Mouse (Mus musculus) heart, postnatal 0 days (tissue): ENCODE results near the gene Bcan. TPM values are rescaled to one million over a fixed set of nuclear protein-coding genes. Genes with fewer than 3 reads are reported as not detected.

Experiments used
- ATAC-seq: fragments of 200-750 bp; cut with Nextera tagmentation; 2 replicates; pipeline ENCODE4 v1.8.0; 2017; ENCODE audit warnings: low read depth, moderate number of reproducible peaks, moderate library complexity; ENCODE audit not compliant: insufficient read depth
- DNase-seq: peaks from one replicate; pipeline ENCODE4 v3.0.0-alpha.2; 2016; ENCODE audit warnings: low spot score
- H3K27ac ChIP-seq: fragments of 300-500 bp; sonication (generic); 2 replicates; pipeline ENCODE4 v1.5.1; 2014; ENCODE audit warnings: low read depth, mild to moderate bottlenecking
- H3K27me3 ChIP-seq: fragments of 300-500 bp; sonication (generic); 2 replicates; pipeline ENCODE4 v1.6.1; 2014; ENCODE audit warnings: low read length, mixed read lengths; ENCODE audit not compliant: control insufficient read depth, insufficient read depth
- H3K36me3 ChIP-seq: fragments of 300-500 bp; sonication (generic); replicated peaks from 2 replicates; pipeline ENCODE4 v1.6.1; 2014; ENCODE audit warnings: low read length, mixed read lengths; ENCODE audit not compliant: control insufficient read depth, insufficient read depth
- H3K4me1 ChIP-seq: fragments of 300-500 bp; sonication (generic); 2 replicates; pipeline ENCODE4 v1.6.1; 2014; ENCODE audit warnings: antibody characterized with exemption; ENCODE audit not compliant: control insufficient read depth, insufficient read depth
- H3K4me2 ChIP-seq: fragments of 300-500 bp; sonication (generic); 2 replicates; pipeline ENCODE4 v1.6.1; 2014; ENCODE audit warnings: low read depth, mild to moderate bottlenecking, low read length, moderate library complexity
- H3K4me3 ChIP-seq: fragments of 300-500 bp; sonication (generic); 2 replicates; pipeline ENCODE4 v1.5.1; 2014; ENCODE audit warnings: low read depth, low read length
- H3K9ac ChIP-seq: fragments of 300-500 bp; sonication (generic); replicated peaks from 2 replicates; pipeline ENCODE4 v1.6.1; 2014; ENCODE audit warnings: low read depth, low read length, mixed read lengths
- H3K9me3 ChIP-seq: fragments of 300-500 bp; sonication (generic); replicated peaks from 2 replicates; pipeline ENCODE4 v1.6.1; 2016; ENCODE audit warnings: low read length; ENCODE audit not compliant: control insufficient read depth
- CTCF ChIP-seq: IDR thresholded peaks from 2 replicates; pipeline ENCODE4 v1.5.1; 2016; ENCODE audit warnings: antibody characterized with exemption, control low read depth, low read depth
- EP300 ChIP-seq: IDR thresholded peaks from 2 replicates; pipeline ENCODE4 v1.6.1; 2016; ENCODE audit warnings: antibody characterized with exemption, low read depth
- WGBS: fragments of 180-500 bp; shearing (Covaris S2); extraction: QIAGEN DNeasy Blood & Tissue Kit; methylation state at CpG from one replicate; pipeline ENCODE4 v1.1.7; 2014; 5-methylcytosine and 5-hydroxymethylcytosine counted together
- polyA plus RNA-seq: library from polyadenylated mRNA; unstranded; fragments of >200 nt; fragmentation: Nextera tagmentation; extraction: Ambion mirVana; gene quantifications from 2 replicates; pipeline ENCODE4 v1.2.1, GENCODE M21; 2015
- total RNA-seq: library from RNA; depleted of rRNA; stranded (reverse); fragments of >200 nt; gene quantifications from 2 replicates; pipeline ENCODE4 v1.2.3, GENCODE M21; 2014; ENCODE audit warnings: low replicate concordance; rRNA removed

Gene Bcan
- total RNA-seq (not detected in 2 replicates), polyA plus RNA-seq (0.04 TPM in 1 of 2 replicates, not detected in the other)

DNA sequence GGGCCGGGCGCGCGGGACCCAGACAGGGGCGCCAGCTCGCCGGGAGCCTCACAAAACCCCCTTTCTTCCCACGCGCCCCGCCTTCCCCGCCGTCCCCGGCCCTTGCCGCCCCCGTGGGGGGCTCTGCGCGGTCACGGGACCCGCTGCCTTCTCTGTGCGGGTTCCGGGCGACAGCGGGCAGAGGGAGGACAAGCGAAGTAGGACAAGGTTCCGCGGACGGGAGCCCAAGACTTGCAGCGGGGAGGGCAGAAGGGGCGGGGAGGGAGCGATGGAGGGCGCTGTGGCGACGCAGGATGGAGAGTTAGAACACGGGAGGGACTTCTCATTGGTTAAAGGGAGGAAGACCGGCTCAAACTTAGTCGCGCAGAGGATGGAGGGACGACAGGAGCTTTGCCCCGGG, at the start of gene Bcan:
Gene Bcan, minus strand, starts transcription at position 50 of the 400 bp plus-strand sequence.
- no peak for TF ChIP-seq CTCF
- TF ChIP-seq EP300: no peak
- ATAC-seq: no peak
- Histone ChIP-seq H3K36me3 (no peaks in the 10 kb centered on the region), H3K27me3 (peaks cover 87% of the 10 kb centered on the region), H3K4me1 (peaks cover 9% of the 10 kb centered on the region), H3K27ac (no peak within 1 kb of the TSS), H3K4me2 (peak within 1 kb of the TSS; percentile 58), H3K9ac (no peak within 1 kb of the TSS), H3K9me3 (no peaks in the 10 kb centered on the region), H3K4me3 (peak within 1 kb of the TSS; percentile 45)
- 2% methylated on average over 38 of the region's 39 CpGs for WGBS
- no peak for DNase-seq

DNA sequence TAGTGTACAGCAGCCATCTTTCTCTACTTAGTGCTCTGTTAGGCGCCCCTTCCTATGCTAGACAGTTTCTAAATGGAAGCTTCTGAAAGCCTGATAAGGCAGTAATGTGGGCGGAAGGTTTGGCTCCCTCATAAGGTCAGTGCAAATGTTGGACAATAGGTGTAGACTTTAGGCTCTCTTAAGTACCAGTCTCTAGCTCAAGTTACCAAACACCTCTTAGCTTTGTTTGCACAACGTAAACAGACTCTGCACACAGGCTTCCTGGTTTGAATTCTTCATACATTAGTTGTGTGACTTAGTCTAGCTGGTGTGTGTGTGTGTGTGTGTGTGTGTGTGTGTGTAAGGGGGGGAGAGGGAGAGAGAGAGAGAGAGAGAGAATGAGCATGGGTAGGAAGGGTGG, 49.5 kb upstream of the Bcan start:
- Histone ChIP-seq H3K27ac (no peak overlapping the region), H3K36me3 (peaks cover 23% of the 10 kb centered on the region)
- ATAC-seq: no peak

DNA sequence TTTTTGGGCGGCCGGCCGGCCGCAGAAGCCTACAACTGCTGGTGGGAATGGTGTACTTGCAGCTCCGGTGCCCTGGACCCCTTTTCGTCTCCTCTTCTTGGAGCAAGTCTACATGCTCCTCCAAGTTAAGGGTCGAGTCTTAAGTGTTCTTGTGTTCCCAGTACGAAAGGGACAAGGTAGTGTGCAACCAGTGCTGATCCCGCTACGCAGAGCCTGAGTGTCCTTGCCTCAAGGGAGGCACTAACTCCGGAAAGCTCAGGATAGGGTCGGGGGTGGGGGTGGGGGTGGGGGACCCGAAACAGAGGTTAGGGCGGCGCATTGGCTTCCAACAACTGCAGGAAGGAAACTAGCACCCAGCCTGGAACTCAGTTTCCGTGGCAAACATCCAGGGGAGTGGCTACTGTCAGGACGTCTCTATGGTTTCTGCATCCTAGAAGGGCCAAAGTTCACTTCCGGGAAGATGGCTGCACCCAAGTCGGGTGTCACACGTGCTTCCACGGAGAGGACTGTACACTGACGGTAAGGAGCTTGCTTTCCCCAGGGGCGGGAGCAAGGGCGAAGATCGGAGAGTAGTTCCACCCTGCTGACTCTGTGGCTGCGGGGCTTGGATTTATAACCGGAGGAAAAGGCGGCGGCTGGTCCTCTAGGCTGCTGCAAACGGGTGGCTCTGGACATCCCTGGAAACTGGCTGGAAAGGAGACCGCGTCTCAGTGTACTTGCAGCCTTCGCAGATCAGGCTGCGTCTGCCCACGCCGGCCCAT, 42.8 kb upstream of the Bcan start, which contains the start of gene Gpatch4:
Gene Gpatch4, plus strand, starts transcription at position 448 of the 761 bp plus-strand sequence.
- peak; percentile 95 for DNase-seq
- H3K4me3 ChIP-seq: peak within 1 kb of the TSS; percentile 87
- peak within 1 kb of the TSS; percentile 91 for H3K4me2 ChIP-seq
- H3K36me3 ChIP-seq: no peaks in the 10 kb centered on the region
- peak within 1 kb of the TSS; percentile 58 for H3K27ac ChIP-seq
- no peaks in the 10 kb centered on the region for H3K9me3 ChIP-seq
- H3K4me1 ChIP-seq: peaks cover 11% of the 10 kb centered on the region; the same call in 1 of the 2 replicates
- peak; percentile 92 for ATAC-seq
- 9% methylated on average over 36 of the region's 36 CpGs for WGBS
- no peaks in the 10 kb centered on the region for H3K27me3 ChIP-seq
- peak within 1 kb of the TSS; percentile 52; the same call in 1 of the 2 replicates for H3K9ac ChIP-seq
- TF ChIP-seq CTCF: no peak
- TF ChIP-seq EP300: no peak

More for the DNA sequence above, 49.5 kb upstream of the Bcan start:
- Histone ChIP-seq H3K4me2 (no peak overlapping the region), H3K4me1 (no peaks in the 10 kb centered on the region), H3K27me3 (no peaks in the 10 kb centered on the region), H3K4me3 (no peak overlapping the region), H3K9ac (no peak overlapping the region), H3K9me3 (no peaks in the 10 kb centered on the region)
- TF ChIP-seq CTCF (no peak), EP300 (no peak)
- no peak for DNase-seq
- 49% methylated on average over 3 of the region's 3 CpGs for WGBS

DNA sequence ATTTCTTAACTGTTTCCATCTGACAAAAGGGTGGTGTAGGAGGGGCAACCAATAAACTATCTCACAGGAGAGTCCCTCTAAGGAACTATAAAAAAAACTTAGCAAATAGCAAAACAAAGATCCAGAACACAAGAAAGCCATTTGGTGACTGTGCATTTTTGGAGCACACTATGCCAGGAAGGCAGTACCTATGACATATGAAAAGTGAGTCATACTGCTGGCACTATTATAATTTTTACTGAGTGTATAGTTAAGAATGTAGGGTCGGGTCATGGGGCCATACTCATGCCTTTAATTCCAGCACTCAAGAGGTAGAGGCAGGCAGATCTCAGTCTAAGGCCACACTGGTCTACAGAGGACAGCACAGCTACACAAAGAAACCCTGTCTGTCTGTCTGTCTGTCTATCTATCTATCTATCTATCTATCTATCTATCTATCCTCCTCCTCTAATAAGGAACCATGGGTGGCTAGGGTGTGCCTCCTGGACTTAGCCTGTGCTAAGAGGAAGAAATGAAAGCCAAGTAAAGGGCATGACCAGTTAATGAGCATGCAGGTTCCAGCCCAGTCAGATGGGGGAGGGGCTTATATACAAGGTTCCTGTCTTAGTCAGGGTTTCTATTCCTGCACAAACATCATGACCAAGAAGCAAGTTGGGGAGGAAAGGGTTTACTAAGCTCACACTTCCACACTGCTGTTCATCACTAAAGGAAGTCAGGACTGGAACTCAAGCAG, 35.7 kb upstream of the Bcan start:
- Histone ChIP-seq H3K27ac (no peak overlapping the region), H3K4me3 (no peak overlapping the region), H3K9ac (no peak overlapping the region), H3K4me2 (no peak overlapping the region), H3K36me3 (no peaks in the 10 kb centered on the region), H3K9me3 (no peaks in the 10 kb centered on the region), H3K4me1 (no peaks in the 10 kb centered on the region), H3K27me3 (peaks cover 19% of the 10 kb centered on the region; the same call in 1 of the 2 replicates)
- DNase-seq (no peak), ATAC-seq (no peak)
- TF ChIP-seq EP300 (no peak), CTCF (no peak)
- WGBS: 46% methylated on average over 1 of the region's 1 CpGs

DNA sequence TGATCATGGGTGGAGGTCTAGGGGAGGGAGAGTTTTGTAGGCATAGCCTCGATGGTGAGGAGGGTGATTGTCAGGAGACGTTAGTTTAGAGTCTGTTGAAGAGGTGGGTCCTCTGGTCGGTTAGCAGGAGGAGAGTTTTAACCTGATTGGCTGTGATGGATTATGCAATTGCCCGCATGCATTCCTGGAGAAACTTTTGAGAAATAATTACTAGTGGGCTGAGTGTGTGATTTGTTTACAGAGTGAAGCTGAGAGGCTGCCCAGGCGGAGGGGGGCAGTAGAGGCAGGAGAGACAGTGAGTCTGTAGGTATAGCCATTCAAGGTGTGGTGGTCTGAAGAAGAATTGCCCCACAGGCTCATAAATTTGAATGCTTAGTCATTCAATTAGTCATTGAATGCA, 33.5 kb upstream of the Bcan start:
- no peak for ATAC-seq
- 58% methylated on average over 5 of the region's 5 CpGs for WGBS

More for the DNA sequence above, 33.5 kb upstream of the Bcan start:
- H3K4me3 ChIP-seq: no peak overlapping the region
- H3K36me3 ChIP-seq: no peaks in the 10 kb centered on the region
- H3K9me3 ChIP-seq: 0 out of 2 replicates have a peak, but pooled peaks cover under 1% of the 10 kb centered on the region
- peaks cover 22% of the 10 kb centered on the region; the same call in 1 of the 2 replicates for H3K27me3 ChIP-seq
- no peak overlapping the region for H3K4me2 ChIP-seq
- DNase-seq: no peak
- no peak overlapping the region for H3K9ac ChIP-seq
- no peak overlapping the region for H3K27ac ChIP-seq
- H3K4me1 ChIP-seq: no peaks in the 10 kb centered on the region
- TF ChIP-seq CTCF: no peak
